Mouse (Mus musculus): ENCODE data around the gene Hdac7. TPM values are rescaled to one million over a fixed set of nuclear protein-coding genes. Genes with fewer than 3 reads are reported as not detected.

Gene Hdac7
- polyA plus RNA-seq, 2 experiments, result 4.7 to 8.6 TPM

- no peak overlapping the region for H3K9ac ChIP-seq (replicated peaks)
- H3K27me3 ChIP-seq (ENCODE audit: control insufficient read depth, insufficient read depth, low read length), result no peaks in the 10 kb centered on the region
- no peak for TF ChIP-seq EP300 (IDR thresholded peaks at IDR 0.05; ENCODE audit: low read depth)
- H3K9me3 ChIP-seq (ENCODE audit: control insufficient read depth, low read length), result no peaks in the 10 kb centered on the region
- DNase-seq (ENCODE audit: low read depth in 3 of 3, low spot score in 3 of 3) (no peak), ATAC-seq (ENCODE audit: insufficient read depth) (no peak)
- H3K36me3 ChIP-seq (replicated peaks; ENCODE audit: control insufficient read depth, insufficient read depth, low read depth), result no peaks in the 10 kb centered on the region
- no peak overlapping the region for H3K27ac ChIP-seq
- H3K4me2 ChIP-seq (ENCODE audit: low read depth), result no peak overlapping the region
- no peak overlapping the region for H3K4me3 ChIP-seq (ENCODE audit: insufficient read depth in 1 of 2, low read depth in 2 of 2, low read length in 2 of 2)
- no peaks in the 10 kb centered on the region; a peak in 1 of 4 replicates for H3K4me1 ChIP-seq (replicated peaks; ENCODE audit: control insufficient read depth in 2 of 2, insufficient read depth in 2 of 2, low read length in 1 of 2)
- 67% methylated on average over 8 of the region's 8 CpGs for WGBS (ENCODE audit: insufficient replicate concordance)
Observed at GRCm38 (mm10) chr15:97881423-97881822, 37.1 kb upstream of the Hdac7 start.

DNA sequence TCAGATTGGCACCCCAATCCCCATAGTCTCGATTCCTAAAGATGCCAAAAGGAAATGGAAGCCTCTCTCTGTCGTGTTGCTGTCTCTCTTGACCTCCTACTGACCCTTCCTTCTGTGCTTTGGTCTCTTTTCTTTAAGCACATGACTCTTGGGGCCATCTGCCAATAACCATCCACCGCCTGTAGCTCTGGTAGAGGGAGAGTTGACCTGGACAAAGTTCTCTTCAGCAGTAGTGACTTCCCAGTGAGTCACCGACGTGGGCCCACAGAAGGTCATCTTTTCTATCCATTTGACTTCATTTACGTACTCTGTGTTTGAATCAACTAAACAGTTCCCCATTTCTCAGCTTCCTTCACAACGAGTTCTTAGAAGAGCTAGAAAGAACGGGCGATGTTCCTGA lies 36.1 kb upstream of the Hdac7 start:
- H3K27ac ChIP-seq, result no peak overlapping the region
- H3K4me3 ChIP-seq (ENCODE audit: insufficient read depth in 1 of 2, low read depth in 2 of 2, low read length in 2 of 2), result no peak overlapping the region
- WGBS (ENCODE audit: insufficient replicate concordance), result 40% methylated on average over 9 of the region's 9 CpGs
- ATAC-seq (ENCODE audit: insufficient read depth) (no peak), DNase-seq (ENCODE audit: low read depth in 3 of 3, low spot score in 3 of 3) (no peak)
- TF ChIP-seq EP300 (IDR thresholded peaks at IDR 0.05; ENCODE audit: low read depth) (no peak), CTCF (IDR thresholded peaks at IDR 0.05; ENCODE audit: low read depth) (no peak)
- no peak overlapping the region for H3K9ac ChIP-seq (replicated peaks)
- H3K36me3 ChIP-seq (replicated peaks; ENCODE audit: control insufficient read depth, insufficient read depth, low read depth), result no peaks in the 10 kb centered on the region
- H3K27me3 ChIP-seq (ENCODE audit: control insufficient read depth, insufficient read depth, low read length), result no peaks in the 10 kb centered on the region
- H3K4me1 ChIP-seq (replicated peaks; ENCODE audit: control insufficient read depth in 2 of 2, insufficient read depth in 2 of 2, low read length in 1 of 2), result no peaks in the 10 kb centered on the region; a peak in 1 of 4 replicates
- H3K9me3 ChIP-seq (ENCODE audit: control insufficient read depth, low read length), result no peaks in the 10 kb centered on the region
- no peak overlapping the region for H3K4me2 ChIP-seq (ENCODE audit: low read depth)

DNA sequence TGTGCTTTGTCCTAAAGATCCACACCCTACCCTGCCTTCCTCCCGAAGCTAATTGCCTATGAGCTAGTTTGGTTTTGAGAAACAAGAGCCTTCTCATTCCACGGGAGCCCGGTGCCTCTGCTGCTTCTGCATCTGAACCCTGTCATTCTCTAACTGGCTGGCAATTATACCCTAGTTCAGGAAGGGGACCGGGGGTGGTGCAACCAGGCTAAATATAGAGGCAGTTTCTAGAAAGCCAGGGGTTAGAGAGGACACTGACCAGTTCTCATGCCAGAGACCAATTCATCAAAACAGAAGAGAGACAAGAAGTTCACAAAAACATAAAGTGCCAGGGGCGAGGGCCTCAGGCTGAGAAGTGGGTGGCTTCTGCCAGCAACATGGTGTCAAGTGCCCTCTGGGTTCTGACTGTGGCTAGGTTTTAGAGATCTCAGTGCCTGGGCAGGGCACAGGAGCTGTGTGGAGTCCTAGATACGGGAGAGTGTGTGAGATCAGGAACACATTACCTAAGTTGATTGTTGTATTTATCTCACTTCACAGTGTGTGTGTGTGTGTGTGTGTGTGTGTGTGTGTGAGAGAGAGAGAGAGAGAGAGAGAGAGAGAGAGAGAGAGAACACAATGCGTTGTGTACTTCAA lies 34.5 kb upstream of the Hdac7 start:
- Histone ChIP-seq H3K9ac (replicated peaks) (no peak overlapping the region), H3K9me3 (ENCODE audit: control insufficient read depth, low read length) (no peaks in the 10 kb centered on the region), H3K27ac (no peak overlapping the region), H3K4me1 (replicated peaks; ENCODE audit: control insufficient read depth in 2 of 2, insufficient read depth in 2 of 2, low read length in 1 of 2) (no peaks in the 10 kb centered on the region; a peak in 1 of 4 replicates), H3K4me2 (ENCODE audit: low read depth) (no peak overlapping the region), H3K4me3 (ENCODE audit: insufficient read depth in 1 of 2, low read depth in 2 of 2, low read length in 2 of 2) (no peak overlapping the region), H3K27me3 (ENCODE audit: control insufficient read depth, insufficient read depth, low read length) (no peaks in the 10 kb centered on the region), H3K36me3 (replicated peaks; ENCODE audit: control insufficient read depth, insufficient read depth, low read depth) (no peaks in the 10 kb centered on the region)
- DNase-seq (ENCODE audit: low read depth in 3 of 3, low spot score in 3 of 3), result no peak
- ATAC-seq (ENCODE audit: insufficient read depth), result 0 out of 2 replicates have a peak, but pooled peaks have one; percentile 37
- WGBS (ENCODE audit: insufficient replicate concordance), result 31% methylated on average over 7 of the region's 7 CpGs
- TF ChIP-seq CTCF (IDR thresholded peaks at IDR 0.05; ENCODE audit: low read depth) (no peak), EP300 (IDR thresholded peaks at IDR 0.05; ENCODE audit: low read depth) (no peak)

- WGBS (ENCODE audit: insufficient replicate concordance), result 74% methylated on average over 8 of the region's 8 CpGs
- ATAC-seq (ENCODE audit: insufficient read depth), result no peak
- Histone ChIP-seq H3K4me2 (ENCODE audit: low read depth) (no peak overlapping the region), H3K4me1 (replicated peaks; ENCODE audit: control insufficient read depth in 2 of 2, insufficient read depth in 2 of 2, low read length in 1 of 2) (no peaks in the 10 kb centered on the region; a peak in 1 of 4 replicates), H3K36me3 (replicated peaks; ENCODE audit: control insufficient read depth, insufficient read depth, low read depth) (no peaks in the 10 kb centered on the region), H3K27me3 (ENCODE audit: control insufficient read depth, insufficient read depth, low read length) (no peaks in the 10 kb centered on the region), H3K9ac (replicated peaks) (no peak overlapping the region), H3K27ac (no peak overlapping the region), H3K9me3 (ENCODE audit: control insufficient read depth, low read length) (no peaks in the 10 kb centered on the region), H3K4me3 (ENCODE audit: insufficient read depth in 1 of 2, low read depth in 2 of 2, low read length in 2 of 2) (no peak overlapping the region)
- no peak for DNase-seq (ENCODE audit: low read depth in 3 of 3, low spot score in 3 of 3)
- TF ChIP-seq EP300 (IDR thresholded peaks at IDR 0.05; ENCODE audit: low read depth) (no peak), CTCF (IDR thresholded peaks at IDR 0.05; ENCODE audit: low read depth) (no peak)
Observed at GRCm38 (mm10) chr15:97875784-97876183, 31.5 kb upstream of the Hdac7 start.

- Histone ChIP-seq H3K4me3 (ENCODE audit: insufficient read depth in 1 of 2, low read depth in 2 of 2, low read length in 2 of 2) (no peak overlapping the region), H3K9ac (replicated peaks) (no peak overlapping the region)
- TF ChIP-seq CTCF (IDR thresholded peaks at IDR 0.05; ENCODE audit: low read depth) (no peak), EP300 (IDR thresholded peaks at IDR 0.05; ENCODE audit: low read depth) (no peak)
Observed at GRCm38 (mm10) chr15:97873717-97874116, 29.4 kb upstream of the Hdac7 start.

More at GRCm38 (mm10) chr15:97873717-97874116, 29.4 kb upstream of the Hdac7 start:
- no peak overlapping the region for H3K4me2 ChIP-seq (ENCODE audit: low read depth)
- no peak for ATAC-seq (ENCODE audit: insufficient read depth)
- 71% methylated on average over 9 of the region's 9 CpGs for WGBS (ENCODE audit: insufficient replicate concordance)
- no peaks in the 10 kb centered on the region for H3K27me3 ChIP-seq (ENCODE audit: control insufficient read depth, insufficient read depth, low read length)
- H3K9me3 ChIP-seq (ENCODE audit: control insufficient read depth, low read length), result no peaks in the 10 kb centered on the region
- no peak overlapping the region for H3K27ac ChIP-seq
- H3K4me1 ChIP-seq (replicated peaks; ENCODE audit: control insufficient read depth in 2 of 2, insufficient read depth in 2 of 2, low read length in 1 of 2), result no peaks in the 10 kb centered on the region
- DNase-seq (ENCODE audit: low read depth in 3 of 3, low spot score in 3 of 3), result no peak
- H3K36me3 ChIP-seq (replicated peaks; ENCODE audit: control insufficient read depth, insufficient read depth, low read depth), result no peaks in the 10 kb centered on the region

Data from liver, embryonic 14.5 days (tissue).